Mouse (Mus musculus): ENCODE measurements at regions not wholly inside any gene's neighbourhood (a gene's known extent, or its start where the extent isn't known, plus 50 kb on each side); places are given as distances from the start of the nearest gene placed in this dataset.

DNA sequence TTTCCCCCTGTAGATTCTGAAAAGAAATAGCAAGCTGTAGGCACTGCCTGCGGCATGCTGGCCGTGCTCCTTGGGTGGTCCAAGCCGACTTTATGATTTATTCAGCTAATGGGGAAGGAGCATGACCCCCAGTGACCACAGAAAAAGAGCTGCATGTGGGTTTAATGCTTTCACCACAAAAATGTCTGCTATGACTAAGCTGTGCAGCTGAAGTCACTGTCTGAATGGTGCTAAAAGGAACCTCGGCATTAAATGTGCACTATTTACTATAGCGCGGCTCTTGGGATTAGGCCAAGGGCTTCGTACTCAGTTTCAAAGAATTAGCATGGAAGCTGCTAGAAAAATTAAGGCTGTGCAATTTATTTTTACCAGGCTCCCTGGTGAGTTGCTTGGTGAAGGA lies 178.8 kb upstream of the Gypa start:
- Histone ChIP-seq H3K36me3 (ENCODE audit: control insufficient read depth, insufficient read depth) (no peaks in the 10 kb centered on the region), H3K4me1 (replicated peaks; ENCODE audit: control insufficient read depth, insufficient read depth, low read length) (no peaks in the 10 kb centered on the region), H3K27ac (ENCODE audit: low read depth, low read length) (no peak overlapping the region), H3K9me3 (ENCODE audit: control insufficient read depth) (no peaks in the 10 kb centered on the region), H3K27me3 (replicated peaks; ENCODE audit: control insufficient read depth, insufficient read depth, low read length) (no peaks in the 10 kb centered on the region), H3K4me2 (replicated peaks; ENCODE audit: low read depth) (0 out of 2 replicates have a peak overlapping the region, but pooled peaks have one; percentile 41), H3K4me3 (ENCODE audit: low read depth, low read length) (no peak overlapping the region), H3K9ac (ENCODE audit: low read depth, low read length) (no peak overlapping the region)
- ATAC-seq = peak; percentile 25; the same call in 1 of the 2 replicates
- WGBS = 35% methylated on average over 7 of the region's 7 CpGs
- TF ChIP-seq CTCF (IDR thresholded peaks at IDR 0.05; ENCODE audit: low read depth) = no peak

DNA sequence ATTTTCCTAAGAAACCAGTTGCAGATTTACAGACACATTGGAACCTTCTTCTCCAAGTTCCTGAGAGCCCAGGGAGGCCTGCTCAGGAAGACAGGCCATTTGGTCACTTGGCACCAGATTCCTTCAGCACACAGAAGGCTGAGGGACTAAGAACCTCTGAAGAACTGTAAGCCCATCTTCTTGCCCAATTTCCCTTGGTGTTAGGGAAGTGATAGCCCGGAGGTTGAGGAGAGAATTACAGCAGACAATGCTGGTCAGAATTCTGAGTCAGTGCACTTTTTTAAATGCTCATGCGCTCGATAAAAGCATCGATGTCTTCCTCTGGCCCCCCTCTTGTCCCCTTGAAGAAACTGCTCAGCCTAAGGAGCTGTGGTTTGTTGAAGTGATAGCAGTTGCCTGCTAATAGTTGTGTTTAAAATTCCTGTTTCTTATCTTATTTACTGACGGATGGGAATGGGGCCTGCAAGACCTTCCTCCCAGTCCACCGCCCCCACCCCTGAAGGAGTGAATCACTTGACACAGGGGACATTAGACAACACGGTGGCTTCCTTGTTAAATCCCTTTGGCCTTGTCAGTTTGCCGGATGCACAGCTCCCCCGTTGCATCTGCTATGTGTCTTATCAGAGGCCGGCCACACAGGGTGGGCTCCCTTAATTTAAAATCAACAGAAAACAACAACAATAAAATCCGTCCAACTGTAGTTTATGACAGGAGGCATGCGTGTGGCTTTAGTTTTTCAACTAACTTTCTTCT lies 179.5 kb upstream of the Gypa start:
- H3K4me2 ChIP-seq (replicated peaks; ENCODE audit: low read depth) = no peak overlapping the region
- no peak overlapping the region for H3K9ac ChIP-seq (ENCODE audit: low read depth, low read length)
- TF ChIP-seq CTCF (IDR thresholded peaks at IDR 0.05; ENCODE audit: low read depth) = no peak; the same call in 1 of the 2 replicates
- ATAC-seq = no peak
- no peak overlapping the region for H3K4me3 ChIP-seq (ENCODE audit: low read depth, low read length)
- H3K36me3 ChIP-seq (ENCODE audit: control insufficient read depth, insufficient read depth) = no peaks in the 10 kb centered on the region
- H3K27me3 ChIP-seq (replicated peaks; ENCODE audit: control insufficient read depth, insufficient read depth, low read length) = no peaks in the 10 kb centered on the region
- H3K4me1 ChIP-seq (replicated peaks; ENCODE audit: control insufficient read depth, insufficient read depth, low read length) = no peaks in the 10 kb centered on the region
- 27% methylated on average over 12 of the region's 12 CpGs for WGBS
- no peaks in the 10 kb centered on the region for H3K9me3 ChIP-seq (ENCODE audit: control insufficient read depth)
- no peak overlapping the region for H3K27ac ChIP-seq (ENCODE audit: low read depth, low read length)

- H3K27ac ChIP-seq (ENCODE audit: low read depth, low read length) = no peak overlapping the region
- no peak overlapping the region for H3K4me2 ChIP-seq (replicated peaks; ENCODE audit: low read depth)
- WGBS = 52% methylated on average over 4 of the region's 4 CpGs
- no peaks in the 10 kb centered on the region for H3K9me3 ChIP-seq (ENCODE audit: control insufficient read depth)
- no peaks in the 10 kb centered on the region for H3K36me3 ChIP-seq (ENCODE audit: control insufficient read depth, insufficient read depth)
- H3K9ac ChIP-seq (ENCODE audit: low read depth, low read length) = no peak overlapping the region
- no peaks in the 10 kb centered on the region for H3K27me3 ChIP-seq (replicated peaks; ENCODE audit: control insufficient read depth, insufficient read depth, low read length)
- no peak overlapping the region for H3K4me3 ChIP-seq (ENCODE audit: low read depth, low read length)
- ATAC-seq = no peak
- no peak for TF ChIP-seq CTCF (IDR thresholded peaks at IDR 0.05; ENCODE audit: low read depth)
- H3K4me1 ChIP-seq (replicated peaks; ENCODE audit: control insufficient read depth, insufficient read depth, low read length) = no peaks in the 10 kb centered on the region
Observed at GRCm38 (mm10) chr8:80307761-80308160, 185.8 kb upstream of the Gypa start.

DNA sequence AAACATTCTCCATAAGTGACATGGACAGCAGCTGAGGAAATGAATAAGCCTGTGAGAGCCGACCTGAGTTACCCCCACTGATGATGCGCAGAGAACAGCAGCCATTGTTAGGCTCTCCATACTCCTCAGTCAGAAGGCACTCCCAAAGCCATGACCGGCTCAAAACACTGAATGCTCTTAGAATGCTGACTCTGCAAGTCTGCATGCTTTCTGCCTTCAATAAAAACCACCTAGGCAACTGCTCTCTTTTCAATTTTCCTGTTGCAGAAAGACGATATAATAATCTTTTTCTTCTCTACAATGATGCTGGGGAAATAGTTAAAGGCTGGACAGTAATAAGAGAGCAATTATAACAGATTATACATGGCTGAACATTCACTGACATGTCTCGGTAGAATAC lies 195.0 kb upstream of the Gypa start:
- H3K36me3 ChIP-seq (ENCODE audit: control insufficient read depth, insufficient read depth) = no peaks in the 10 kb centered on the region
- WGBS = 81% methylated on average over 5 of the region's 5 CpGs
- no peak overlapping the region for H3K4me3 ChIP-seq (ENCODE audit: low read depth, low read length)
- ATAC-seq = no peak
- no peak overlapping the region for H3K4me2 ChIP-seq (replicated peaks; ENCODE audit: low read depth)
- H3K4me1 ChIP-seq (replicated peaks; ENCODE audit: control insufficient read depth, insufficient read depth, low read length) = no peaks in the 10 kb centered on the region
- no peaks in the 10 kb centered on the region for H3K9me3 ChIP-seq (ENCODE audit: control insufficient read depth)
- no peak for TF ChIP-seq CTCF (IDR thresholded peaks at IDR 0.05; ENCODE audit: low read depth)
- no peak overlapping the region for H3K27ac ChIP-seq (ENCODE audit: low read depth, low read length)
- no peaks in the 10 kb centered on the region for H3K27me3 ChIP-seq (replicated peaks; ENCODE audit: control insufficient read depth, insufficient read depth, low read length)
- H3K9ac ChIP-seq (ENCODE audit: low read depth, low read length) = no peak overlapping the region

DNA sequence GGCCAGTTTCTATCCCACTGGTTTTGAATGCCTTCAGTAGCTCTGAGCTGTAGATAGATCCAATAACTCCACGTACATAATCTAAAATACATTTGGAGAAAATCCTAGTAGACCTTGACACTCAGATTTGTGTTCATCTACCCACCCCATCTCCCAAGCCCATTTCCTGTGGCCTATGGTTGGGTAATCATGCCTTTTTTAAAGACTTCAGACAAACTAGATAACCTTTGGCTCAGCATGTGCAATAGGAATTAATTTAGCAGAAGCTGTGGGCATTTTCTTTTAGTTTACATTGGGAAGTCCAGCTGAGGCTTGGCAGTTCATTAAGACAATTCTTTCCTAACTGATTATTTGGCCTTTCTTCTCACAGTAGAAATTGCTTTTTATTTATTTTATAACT lies 203.3 kb upstream of the Gypa start:
- no peak overlapping the region for H3K4me3 ChIP-seq (ENCODE audit: low read depth, low read length)

GRCm38 (mm10) chr8:80289282-80289681 lies 204.3 kb upstream of the Gypa start:
- Histone ChIP-seq H3K9me3 (ENCODE audit: control insufficient read depth) (no peaks in the 10 kb centered on the region), H3K9ac (ENCODE audit: low read depth, low read length) (no peak overlapping the region), H3K4me3 (ENCODE audit: low read depth, low read length) (no peak overlapping the region), H3K4me2 (replicated peaks; ENCODE audit: low read depth) (no peak overlapping the region), H3K27ac (ENCODE audit: low read depth, low read length) (no peak overlapping the region), H3K27me3 (replicated peaks; ENCODE audit: control insufficient read depth, insufficient read depth, low read length) (no peaks in the 10 kb centered on the region), H3K36me3 (ENCODE audit: control insufficient read depth, insufficient read depth) (no peaks in the 10 kb centered on the region), H3K4me1 (replicated peaks; ENCODE audit: control insufficient read depth, insufficient read depth, low read length) (no peaks in the 10 kb centered on the region)
- no peak for ATAC-seq
- TF ChIP-seq CTCF (IDR thresholded peaks at IDR 0.05; ENCODE audit: low read depth) = no peak
- 78% methylated on average over 6 of the region's 6 CpGs for WGBS

More for the DNA sequence above, 203.3 kb upstream of the Gypa start:
- Histone ChIP-seq H3K9me3 (ENCODE audit: control insufficient read depth) (no peaks in the 10 kb centered on the region), H3K9ac (ENCODE audit: low read depth, low read length) (no peak overlapping the region), H3K27me3 (replicated peaks; ENCODE audit: control insufficient read depth, insufficient read depth, low read length) (no peaks in the 10 kb centered on the region), H3K36me3 (ENCODE audit: control insufficient read depth, insufficient read depth) (no peaks in the 10 kb centered on the region), H3K27ac (ENCODE audit: low read depth, low read length) (no peak overlapping the region), H3K4me1 (replicated peaks; ENCODE audit: control insufficient read depth, insufficient read depth, low read length) (no peaks in the 10 kb centered on the region), H3K4me2 (replicated peaks; ENCODE audit: low read depth) (no peak overlapping the region)
- no peak for TF ChIP-seq CTCF (IDR thresholded peaks at IDR 0.05; ENCODE audit: low read depth)
- ATAC-seq = no peak
- 62% methylated on average over 1 of the region's 1 CpGs for WGBS
